Mouse (Mus musculus): ENCODE measurements around the gene Fam20c. TPM values are rescaled to one million over a fixed set of nuclear protein-coding genes. Genes with fewer than 3 reads are reported as not detected.

Fam20c gene
- polyA plus RNA-seq, 1 experiment from 2014 or later, result 8.7 TPM

GRCm38 (mm10) chr5:138743631-138744030 lies 10.7 kb upstream of the Fam20c start:
- no peaks in the 10 kb centered on the region for H3K9me3 ChIP-seq (ENCODE audit: control insufficient read depth, low read length)
- ATAC-seq (ENCODE audit: insufficient number of reproducible peaks, insufficient read depth, low FRiP score, low read depth), result no peak
- no peak overlapping the region for H3K27ac ChIP-seq (replicated peaks in 1 of 2; ENCODE audit: control insufficient read depth in 1 of 2, insufficient read depth in 1 of 2, low read depth in 2 of 2, low read length in 2 of 2)
- H3K4me2 ChIP-seq (ENCODE audit: low read length), result no peak overlapping the region
- no peak overlapping the region for H3K4me3 ChIP-seq (ENCODE audit: control insufficient read depth in 1 of 2, insufficient read depth in 1 of 2, low read depth in 1 of 2, low read length in 2 of 2)
- H3K36me3 ChIP-seq (ENCODE audit: control insufficient read depth, insufficient read depth, low read length), result no peaks in the 10 kb centered on the region
- H3K9ac ChIP-seq (ENCODE audit: low read length), result no peak overlapping the region
- 0 out of 4 replicates have a peak, but pooled peaks cover 2 to 6% of the 10 kb centered on the region in 2 experiments for H3K4me1 ChIP-seq (ENCODE audit: control insufficient read depth in 2 of 2, insufficient read depth in 2 of 2, low read length in 2 of 2)
- H3K27me3 ChIP-seq (ENCODE audit: control insufficient read depth, insufficient read depth, low read length), result no peaks in the 10 kb centered on the region
- 36% methylated on average over 2 of the region's 2 CpGs for WGBS

- Histone ChIP-seq H3K4me3 (ENCODE audit: control insufficient read depth in 1 of 2, insufficient read depth in 1 of 2, low read depth in 1 of 2, low read length in 2 of 2) (no peak overlapping the region), H3K9me3 (ENCODE audit: control insufficient read depth, low read length) (no peaks in the 10 kb centered on the region), H3K36me3 (ENCODE audit: control insufficient read depth, insufficient read depth, low read length) (no peaks in the 10 kb centered on the region), H3K27me3 (ENCODE audit: control insufficient read depth, insufficient read depth, low read length) (no peaks in the 10 kb centered on the region), H3K9ac (ENCODE audit: low read length) (no peak overlapping the region), H3K27ac (replicated peaks in 1 of 2; ENCODE audit: control insufficient read depth in 1 of 2, insufficient read depth in 1 of 2, low read depth in 2 of 2, low read length in 2 of 2) (no peak overlapping the region), H3K4me1 (ENCODE audit: control insufficient read depth in 2 of 2, insufficient read depth in 2 of 2, low read length in 2 of 2) (0 out of 4 replicates have a peak, but pooled peaks cover 2 to 6% of the 10 kb centered on the region in 2 experiments), H3K4me2 (ENCODE audit: low read length) (no peak overlapping the region)
- no peak for ATAC-seq (ENCODE audit: insufficient number of reproducible peaks, insufficient read depth, low FRiP score, low read depth)
- WGBS, result 87% methylated on average over 5 of the region's 5 CpGs
Measured at GRCm38 (mm10) chr5:138745378-138746099, 8.8 kb upstream of the Fam20c start.

- Histone ChIP-seq H3K4me3 (ENCODE audit: control insufficient read depth in 1 of 2, insufficient read depth in 1 of 2, low read depth in 1 of 2, low read length in 2 of 2) (peak overlapping the region in 1 of 2 experiments; percentile 74; a peak in 1 of 4 replicates), H3K9me3 (ENCODE audit: control insufficient read depth, low read length) (no peaks in the 10 kb centered on the region), H3K4me1 (ENCODE audit: control insufficient read depth in 2 of 2, insufficient read depth in 2 of 2, low read length in 2 of 2) (peaks cover 14 to 19% of the 10 kb centered on the region in 2 experiments), H3K27ac (replicated peaks in 1 of 2; ENCODE audit: control insufficient read depth in 1 of 2, insufficient read depth in 1 of 2, low read depth in 2 of 2, low read length in 2 of 2) (peak overlapping the region in 1 of 2 experiments; percentile 84; a peak in 1 of 4 replicates), H3K9ac (ENCODE audit: low read length) (no peak overlapping the region; the same call in 1 of the 2 replicates), H3K4me2 (ENCODE audit: low read length) (peak overlapping the region; percentile 96), H3K27me3 (ENCODE audit: control insufficient read depth, insufficient read depth, low read length) (peaks cover 34% of the 10 kb centered on the region), H3K36me3 (ENCODE audit: control insufficient read depth, insufficient read depth, low read length) (peaks cover 4% of the 10 kb centered on the region; the same call in 1 of the 2 replicates)
- ATAC-seq (ENCODE audit: insufficient number of reproducible peaks, insufficient read depth, low FRiP score, low read depth), result no peak
- WGBS, result 80% methylated on average over 4 of the region's 4 CpGs
Measured at GRCm38 (mm10) chr5:138753269-138753668, 1.0 kb upstream of the Fam20c start.

- Histone ChIP-seq H3K36me3 (ENCODE audit: control insufficient read depth, insufficient read depth, low read length) (peaks cover 4% of the 10 kb centered on the region; the same call in 1 of the 2 replicates), H3K9ac (ENCODE audit: low read length) (peak overlapping the region; percentile 83), H3K4me1 (ENCODE audit: control insufficient read depth in 2 of 2, insufficient read depth in 2 of 2, low read length in 2 of 2) (peaks cover 14 to 19% of the 10 kb centered on the region in 2 experiments), H3K4me3 (ENCODE audit: control insufficient read depth in 1 of 2, insufficient read depth in 1 of 2, low read depth in 1 of 2, low read length in 2 of 2) (peak overlapping the region; percentile 61 to 74), H3K27me3 (ENCODE audit: control insufficient read depth, insufficient read depth, low read length) (peaks cover 34% of the 10 kb centered on the region), H3K9me3 (ENCODE audit: control insufficient read depth, low read length) (no peaks in the 10 kb centered on the region), H3K4me2 (ENCODE audit: low read length) (peak overlapping the region; percentile 96), H3K27ac (replicated peaks in 1 of 2; ENCODE audit: control insufficient read depth in 1 of 2, insufficient read depth in 1 of 2, low read depth in 2 of 2, low read length in 2 of 2) (peak overlapping the region in 1 of 2 experiments; percentile 84; a peak in 1 of 4 replicates)
- ATAC-seq (ENCODE audit: insufficient number of reproducible peaks, insufficient read depth, low FRiP score, low read depth), result no peak
- 12% methylated on average over 9 of the region's 9 CpGs for WGBS
Measured at GRCm38 (mm10) chr5:138753946-138754302, 390 bp upstream of the Fam20c start.

- Histone ChIP-seq H3K4me2 (ENCODE audit: low read length) (peak overlapping the region; percentile 96), H3K4me3 (ENCODE audit: control insufficient read depth in 1 of 2, insufficient read depth in 1 of 2, low read depth in 1 of 2, low read length in 2 of 2) (peak overlapping the region; percentile 61 to 74), H3K9ac (ENCODE audit: low read length) (peak overlapping the region; percentile 83), H3K27ac (replicated peaks in 1 of 2; ENCODE audit: control insufficient read depth in 1 of 2, insufficient read depth in 1 of 2, low read depth in 2 of 2, low read length in 2 of 2) (peak overlapping the region in 1 of 2 experiments; percentile 84; a peak in 1 of 4 replicates), H3K9me3 (ENCODE audit: control insufficient read depth, low read length) (no peaks in the 10 kb centered on the region), H3K36me3 (ENCODE audit: control insufficient read depth, insufficient read depth, low read length) (peaks cover 8% of the 10 kb centered on the region; the same call in 1 of the 2 replicates), H3K27me3 (ENCODE audit: control insufficient read depth, insufficient read depth, low read length) (peaks cover 34% of the 10 kb centered on the region), H3K4me1 (ENCODE audit: control insufficient read depth in 2 of 2, insufficient read depth in 2 of 2, low read length in 2 of 2) (peaks cover 14 to 19% of the 10 kb centered on the region in 2 experiments)
- under 1% methylated on average over 26 of the region's 34 CpGs for WGBS
- no peak for ATAC-seq (ENCODE audit: insufficient number of reproducible peaks, insufficient read depth, low FRiP score, low read depth)
Measured at GRCm38 (mm10) chr5:138755121-138755452, 773 bp downstream of the Fam20c start.

- peaks cover 14 to 19% of the 10 kb centered on the region in 2 experiments for H3K4me1 ChIP-seq (ENCODE audit: control insufficient read depth in 2 of 2, insufficient read depth in 2 of 2, low read length in 2 of 2)
- 2% methylated on average over 61 of the region's 61 CpGs for WGBS
- H3K9ac ChIP-seq (ENCODE audit: low read length), result peak overlapping the region; percentile 83
Measured at GRCm38 (mm10) chr5:138755453-138756301, 1.4 kb downstream of the Fam20c start.

GRCm38 (mm10) chr5:138756311-138757085 lies 2.2 kb downstream of the Fam20c start:
- H3K9ac ChIP-seq (ENCODE audit: low read length), result peak overlapping the region; percentile 83
- peaks cover 11% of the 10 kb centered on the region; the same call in 1 of the 2 replicates for H3K36me3 ChIP-seq (ENCODE audit: control insufficient read depth, insufficient read depth, low read length)
- H3K27me3 ChIP-seq (ENCODE audit: control insufficient read depth, insufficient read depth, low read length), result peaks cover 34% of the 10 kb centered on the region
- H3K27ac ChIP-seq (replicated peaks in 1 of 2; ENCODE audit: control insufficient read depth in 1 of 2, insufficient read depth in 1 of 2, low read depth in 2 of 2, low read length in 2 of 2), result no peak overlapping the region
- H3K4me2 ChIP-seq (ENCODE audit: low read length), result peak overlapping the region; percentile 96
- H3K4me3 ChIP-seq (ENCODE audit: control insufficient read depth in 1 of 2, insufficient read depth in 1 of 2, low read depth in 1 of 2, low read length in 2 of 2), result peak overlapping the region; percentile 61 to 74
- 43% methylated on average over 15 of the region's 15 CpGs for WGBS
- H3K4me1 ChIP-seq (ENCODE audit: control insufficient read depth in 2 of 2, insufficient read depth in 2 of 2, low read length in 2 of 2), result peaks cover 16 to 19% of the 10 kb centered on the region in 2 experiments
- ATAC-seq (ENCODE audit: insufficient number of reproducible peaks, insufficient read depth, low FRiP score, low read depth), result no peak
- no peaks in the 10 kb centered on the region for H3K9me3 ChIP-seq (ENCODE audit: control insufficient read depth, low read length)

More at GRCm38 (mm10) chr5:138755453-138756301, 1.4 kb downstream of the Fam20c start:
- Histone ChIP-seq H3K36me3 (ENCODE audit: control insufficient read depth, insufficient read depth, low read length) (peaks cover 10% of the 10 kb centered on the region; the same call in 1 of the 2 replicates), H3K27me3 (ENCODE audit: control insufficient read depth, insufficient read depth, low read length) (peaks cover 34% of the 10 kb centered on the region), H3K27ac (replicated peaks in 1 of 2; ENCODE audit: control insufficient read depth in 1 of 2, insufficient read depth in 1 of 2, low read depth in 2 of 2, low read length in 2 of 2) (no peak overlapping the region), H3K4me3 (ENCODE audit: control insufficient read depth in 1 of 2, insufficient read depth in 1 of 2, low read depth in 1 of 2, low read length in 2 of 2) (peak overlapping the region; percentile 61 to 74), H3K9me3 (ENCODE audit: control insufficient read depth, low read length) (no peaks in the 10 kb centered on the region), H3K4me2 (ENCODE audit: low read length) (peak overlapping the region; percentile 96)
- no peak for ATAC-seq (ENCODE audit: insufficient number of reproducible peaks, insufficient read depth, low FRiP score, low read depth)
